Mouse (Mus musculus): Measurements from ENCODE around the gene Rab29. TPM values are rescaled to one million over a fixed set of nuclear protein-coding genes. Genes with fewer than 3 reads are reported as not detected.
A peak's percentile ranks its signal among the peaks of the same experiment; 100 is the strongest.

Gene Rab29
- polyA plus RNA-seq, 1 experiment, result 27.0 TPM

- no peaks in the 10 kb centered on the region for H3K36me3 ChIP-seq (ENCODE audit: control insufficient read depth, insufficient read depth, low read length)
- H3K27ac ChIP-seq (ENCODE audit: insufficient read depth, low read depth, low read length), result no peak overlapping the region
- DNase-seq, result no peak
- H3K4me3 ChIP-seq (ENCODE audit: insufficient read depth, low read depth, low read length), result no peak overlapping the region
- H3K4me1 ChIP-seq (ENCODE audit: control insufficient read depth, insufficient read depth, low read length), result no peaks in the 10 kb centered on the region
- H3K27me3 ChIP-seq (replicated peaks; ENCODE audit: control insufficient read depth, insufficient read depth, low read length), result no peaks in the 10 kb centered on the region
- WGBS, result 68% methylated on average over 3 of the region's 3 CpGs
- TF ChIP-seq CTCF (conservative IDR thresholded peaks at IDR 0.05; ENCODE audit: insufficient read depth, insufficient read length, low read depth, low read length) (no peak), POLR2A (IDR thresholded peaks at IDR 0.05; ENCODE audit: low read depth, low read length) (no peak)
Measured at GRCm38 (mm10) chr1:131837035-131837434, 30.0 kb upstream of the Rab29 start.

GRCm38 (mm10) chr1:131838542-131838941 is 28.5 kb upstream of the Rab29 start:
- WGBS, result 86% methylated on average over 5 of the region's 5 CpGs
- no peak for DNase-seq
- H3K27ac ChIP-seq (ENCODE audit: insufficient read depth, low read depth, low read length), result no peak overlapping the region
- no peaks in the 10 kb centered on the region for H3K36me3 ChIP-seq (ENCODE audit: control insufficient read depth, insufficient read depth, low read length)
- H3K4me3 ChIP-seq (ENCODE audit: insufficient read depth, low read depth, low read length), result no peak overlapping the region
- H3K27me3 ChIP-seq (replicated peaks; ENCODE audit: control insufficient read depth, insufficient read depth, low read length), result no peaks in the 10 kb centered on the region
- H3K4me1 ChIP-seq (ENCODE audit: control insufficient read depth, insufficient read depth, low read length), result no peaks in the 10 kb centered on the region
- TF ChIP-seq CTCF (conservative IDR thresholded peaks at IDR 0.05; ENCODE audit: insufficient read depth, insufficient read length, low read depth, low read length) (no peak), POLR2A (IDR thresholded peaks at IDR 0.05; ENCODE audit: low read depth, low read length) (no peak)

GRCm38 (mm10) chr1:131839279-131839678 is 27.7 kb upstream of the Rab29 start:
- Histone ChIP-seq H3K36me3 (ENCODE audit: control insufficient read depth, insufficient read depth, low read length) (no peaks in the 10 kb centered on the region), H3K4me3 (ENCODE audit: insufficient read depth, low read depth, low read length) (no peak overlapping the region)
- DNase-seq, result no peak

GRCm38 (mm10) chr1:131842221-131842620 is 24.8 kb upstream of the Rab29 start:
- Histone ChIP-seq H3K4me1 (ENCODE audit: control insufficient read depth, insufficient read depth, low read length) (no peaks in the 10 kb centered on the region), H3K27me3 (replicated peaks; ENCODE audit: control insufficient read depth, insufficient read depth, low read length) (no peaks in the 10 kb centered on the region), H3K36me3 (ENCODE audit: control insufficient read depth, insufficient read depth, low read length) (no peaks in the 10 kb centered on the region), H3K27ac (ENCODE audit: insufficient read depth, low read depth, low read length) (no peak overlapping the region), H3K4me3 (ENCODE audit: insufficient read depth, low read depth, low read length) (no peak overlapping the region)
- 80% methylated on average over 4 of the region's 4 CpGs for WGBS
- TF ChIP-seq CTCF (conservative IDR thresholded peaks at IDR 0.05; ENCODE audit: insufficient read depth, insufficient read length, low read depth, low read length) (no peak), POLR2A (IDR thresholded peaks at IDR 0.05; ENCODE audit: low read depth, low read length) (no peak)
- no peak for DNase-seq

More at GRCm38 (mm10) chr1:131839279-131839678, 27.7 kb upstream of the Rab29 start:
- WGBS, result 70% methylated on average over 2 of the region's 2 CpGs
- no peaks in the 10 kb centered on the region for H3K4me1 ChIP-seq (ENCODE audit: control insufficient read depth, insufficient read depth, low read length)
- H3K27ac ChIP-seq (ENCODE audit: insufficient read depth, low read depth, low read length), result no peak overlapping the region
- TF ChIP-seq POLR2A (IDR thresholded peaks at IDR 0.05; ENCODE audit: low read depth, low read length), result no peak
- no peak for TF ChIP-seq CTCF (conservative IDR thresholded peaks at IDR 0.05; ENCODE audit: insufficient read depth, insufficient read length, low read depth, low read length)
- no peaks in the 10 kb centered on the region for H3K27me3 ChIP-seq (replicated peaks; ENCODE audit: control insufficient read depth, insufficient read depth, low read length)

- 95% methylated on average over 10 of the region's 10 CpGs for WGBS
Measured at GRCm38 (mm10) chr1:131843758-131844157, 23.3 kb upstream of the Rab29 start.

GRCm38 (mm10) chr1:131844883-131845282 is 22.1 kb upstream of the Rab29 start:
- H3K4me1 ChIP-seq (ENCODE audit: control insufficient read depth, insufficient read depth, low read length), result no peaks in the 10 kb centered on the region
- H3K36me3 ChIP-seq (ENCODE audit: control insufficient read depth, insufficient read depth, low read length), result no peaks in the 10 kb centered on the region
- no peaks in the 10 kb centered on the region for H3K27me3 ChIP-seq (replicated peaks; ENCODE audit: control insufficient read depth, insufficient read depth, low read length)
- TF ChIP-seq POLR2A (IDR thresholded peaks at IDR 0.05; ENCODE audit: low read depth, low read length) (no peak), CTCF (conservative IDR thresholded peaks at IDR 0.05; ENCODE audit: insufficient read depth, insufficient read length, low read depth, low read length) (no peak)
- H3K4me3 ChIP-seq (ENCODE audit: insufficient read depth, low read depth, low read length), result no peak overlapping the region
- WGBS, result 75% methylated on average over 8 of the region's 8 CpGs
- H3K27ac ChIP-seq (ENCODE audit: insufficient read depth, low read depth, low read length), result no peak overlapping the region
- DNase-seq, result no peak

More at GRCm38 (mm10) chr1:131843758-131844157, 23.3 kb upstream of the Rab29 start:
- no peak for DNase-seq
- Histone ChIP-seq H3K4me3 (ENCODE audit: insufficient read depth, low read depth, low read length) (no peak overlapping the region), H3K27me3 (replicated peaks; ENCODE audit: control insufficient read depth, insufficient read depth, low read length) (no peaks in the 10 kb centered on the region), H3K4me1 (ENCODE audit: control insufficient read depth, insufficient read depth, low read length) (no peaks in the 10 kb centered on the region), H3K36me3 (ENCODE audit: control insufficient read depth, insufficient read depth, low read length) (no peaks in the 10 kb centered on the region), H3K27ac (ENCODE audit: insufficient read depth, low read depth, low read length) (no peak overlapping the region)
- no peak for TF ChIP-seq CTCF (conservative IDR thresholded peaks at IDR 0.05; ENCODE audit: insufficient read depth, insufficient read length, low read depth, low read length)
- no peak for TF ChIP-seq POLR2A (IDR thresholded peaks at IDR 0.05; ENCODE audit: low read depth, low read length)

GRCm38 (mm10) chr1:131846255-131846654 is 20.8 kb upstream of the Rab29 start:
- no peak overlapping the region for H3K27ac ChIP-seq (ENCODE audit: insufficient read depth, low read depth, low read length)
- WGBS, result 80% methylated on average over 5 of the region's 5 CpGs
- H3K4me1 ChIP-seq (ENCODE audit: control insufficient read depth, insufficient read depth, low read length), result no peaks in the 10 kb centered on the region; the same call in 1 of the 2 replicates
- H3K27me3 ChIP-seq (replicated peaks; ENCODE audit: control insufficient read depth, insufficient read depth, low read length), result no peaks in the 10 kb centered on the region
- H3K36me3 ChIP-seq (ENCODE audit: control insufficient read depth, insufficient read depth, low read length), result no peaks in the 10 kb centered on the region
- DNase-seq, result peak; percentile 72
- TF ChIP-seq POLR2A (IDR thresholded peaks at IDR 0.05; ENCODE audit: low read depth, low read length), result no peak
- TF ChIP-seq CTCF (conservative IDR thresholded peaks at IDR 0.05; ENCODE audit: insufficient read depth, insufficient read length, low read depth, low read length), result peak; percentile 82
- no peak overlapping the region for H3K4me3 ChIP-seq (ENCODE audit: insufficient read depth, low read depth, low read length)
